Mouse (Mus musculus): Measurements from ENCODE around the gene Dlg3. TPM values are rescaled to one million over a fixed set of nuclear protein-coding genes. Genes with fewer than 3 reads are reported as not detected.
A peak's percentile ranks its signal among the peaks of the same experiment; 100 is the strongest.

Gene Dlg3
- polyA plus RNA-seq, 2 experiments = 4.2 to 27.5 TPM

- Histone ChIP-seq H3K9me3 (ENCODE audit: control insufficient read depth, low read length) (no peaks in the 10 kb centered on the region), H3K4me1 (ENCODE audit: control insufficient read depth, insufficient read depth, low read length) (peaks cover 5% of the 10 kb centered on the region; the same call in 1 of the 2 replicates), H3K36me3 (ENCODE audit: control insufficient read depth, insufficient read depth, low read length) (no peaks in the 10 kb centered on the region), H3K27me3 (ENCODE audit: control insufficient read depth, insufficient read depth, low read length) (no peaks in the 10 kb centered on the region), H3K27ac (replicated peaks; ENCODE audit: low read depth, low read length) (peak overlapping the region; percentile 86), H3K4me2 (replicated peaks; ENCODE audit: low read depth, low read length, severe bottlenecking) (peak overlapping the region; percentile 49), H3K4me3 (replicated peaks; ENCODE audit: low read length) (peak overlapping the region; percentile 50), H3K9ac (ENCODE audit: low read depth, low read length, severe bottlenecking) (peak overlapping the region; percentile 75)
- no peak for TF ChIP-seq POLR2A (IDR thresholded peaks at IDR 0.05; ENCODE audit: borderline replicate concordance, extremely low read depth, insufficient read depth, insufficient read length)
- DNase-seq (ENCODE audit: low spot score) (peak; percentile 74), ATAC-seq (ENCODE audit: low FRiP score, low read depth) (peak; percentile 91)
- WGBS = 13% methylated on average over 23 of the region's 49 CpGs
Measured at GRCm38 (mm10) chrX:100776985-100777654, 9.6 kb downstream of the Dlg3 start.

- 21% methylated on average over 10 of the region's 10 CpGs for WGBS
Measured at GRCm38 (mm10) chrX:100777655-100778234, 10.2 kb downstream of the Dlg3 start.

GRCm38 (mm10) chrX:100778397-100778796 lies 10.9 kb downstream of the Dlg3 start:
- Histone ChIP-seq H3K27ac (replicated peaks; ENCODE audit: low read depth, low read length) (no peak overlapping the region), H3K9ac (ENCODE audit: low read depth, low read length, severe bottlenecking) (no peak overlapping the region), H3K36me3 (ENCODE audit: control insufficient read depth, insufficient read depth, low read length) (no peaks in the 10 kb centered on the region), H3K9me3 (ENCODE audit: control insufficient read depth, low read length) (no peaks in the 10 kb centered on the region), H3K4me3 (replicated peaks; ENCODE audit: low read length) (peak overlapping the region; percentile 50), H3K27me3 (ENCODE audit: control insufficient read depth, insufficient read depth, low read length) (no peaks in the 10 kb centered on the region), H3K4me1 (ENCODE audit: control insufficient read depth, insufficient read depth, low read length) (peaks cover 5% of the 10 kb centered on the region; the same call in 1 of the 2 replicates), H3K4me2 (replicated peaks; ENCODE audit: low read depth, low read length, severe bottlenecking) (peak overlapping the region; percentile 49)
- ATAC-seq (ENCODE audit: low FRiP score, low read depth) = no peak
- no peak for TF ChIP-seq POLR2A (IDR thresholded peaks at IDR 0.05; ENCODE audit: borderline replicate concordance, extremely low read depth, insufficient read depth, insufficient read length)
- DNase-seq (ENCODE audit: low spot score) = no peak
- WGBS = 23% methylated on average over 5 of the region's 5 CpGs

More at GRCm38 (mm10) chrX:100777655-100778234, 10.2 kb downstream of the Dlg3 start:
- no peak for TF ChIP-seq POLR2A (IDR thresholded peaks at IDR 0.05; ENCODE audit: borderline replicate concordance, extremely low read depth, insufficient read depth, insufficient read length)
- DNase-seq (ENCODE audit: low spot score) (no peak), ATAC-seq (ENCODE audit: low FRiP score, low read depth) (no peak)
- peak overlapping the region; percentile 75 for H3K9ac ChIP-seq (ENCODE audit: low read depth, low read length, severe bottlenecking)
- H3K27me3 ChIP-seq (ENCODE audit: control insufficient read depth, insufficient read depth, low read length) = no peaks in the 10 kb centered on the region
- peak overlapping the region; percentile 49 for H3K4me2 ChIP-seq (replicated peaks; ENCODE audit: low read depth, low read length, severe bottlenecking)
- H3K9me3 ChIP-seq (ENCODE audit: control insufficient read depth, low read length) = no peaks in the 10 kb centered on the region
- H3K4me3 ChIP-seq (replicated peaks; ENCODE audit: low read length) = peak overlapping the region; percentile 50
- peak overlapping the region; percentile 86; the same call in 1 of the 2 replicates for H3K27ac ChIP-seq (replicated peaks; ENCODE audit: low read depth, low read length)
- peaks cover 5% of the 10 kb centered on the region; the same call in 1 of the 2 replicates for H3K4me1 ChIP-seq (ENCODE audit: control insufficient read depth, insufficient read depth, low read length)
- H3K36me3 ChIP-seq (ENCODE audit: control insufficient read depth, insufficient read depth, low read length) = no peaks in the 10 kb centered on the region

GRCm38 (mm10) chrX:100789322-100789721 lies 21.8 kb downstream of the Dlg3 start:
- H3K9me3 ChIP-seq (ENCODE audit: control insufficient read depth, low read length) = no peaks in the 10 kb centered on the region
- H3K4me3 ChIP-seq (replicated peaks; ENCODE audit: low read length) = no peak overlapping the region
- no peak for TF ChIP-seq POLR2A (IDR thresholded peaks at IDR 0.05; ENCODE audit: borderline replicate concordance, extremely low read depth, insufficient read depth, insufficient read length)
- no peaks in the 10 kb centered on the region for H3K4me1 ChIP-seq (ENCODE audit: control insufficient read depth, insufficient read depth, low read length)
- H3K9ac ChIP-seq (ENCODE audit: low read depth, low read length, severe bottlenecking) = no peak overlapping the region
- H3K4me2 ChIP-seq (replicated peaks; ENCODE audit: low read depth, low read length, severe bottlenecking) = no peak overlapping the region
- no peak for ATAC-seq (ENCODE audit: low FRiP score, low read depth)
- H3K27ac ChIP-seq (replicated peaks; ENCODE audit: low read depth, low read length) = no peak overlapping the region
- no peaks in the 10 kb centered on the region for H3K36me3 ChIP-seq (ENCODE audit: control insufficient read depth, insufficient read depth, low read length)
- no peaks in the 10 kb centered on the region for H3K27me3 ChIP-seq (ENCODE audit: control insufficient read depth, insufficient read depth, low read length)
- WGBS = 65% methylated on average over 4 of the region's 4 CpGs
- no peak for DNase-seq (ENCODE audit: low spot score)

GRCm38 (mm10) chrX:100796041-100796740 lies 28.7 kb downstream of the Dlg3 start:
- no peak overlapping the region for H3K27ac ChIP-seq (replicated peaks; ENCODE audit: low read depth, low read length)
- H3K36me3 ChIP-seq (ENCODE audit: control insufficient read depth, insufficient read depth, low read length) = no peaks in the 10 kb centered on the region; the same call in 1 of the 2 replicates
- TF ChIP-seq POLR2A (IDR thresholded peaks at IDR 0.05; ENCODE audit: borderline replicate concordance, extremely low read depth, insufficient read depth, insufficient read length) = no peak
- H3K27me3 ChIP-seq (ENCODE audit: control insufficient read depth, insufficient read depth, low read length) = no peaks in the 10 kb centered on the region
- ATAC-seq (ENCODE audit: low FRiP score, low read depth) (no peak), DNase-seq (ENCODE audit: low spot score) (no peak)
- H3K9me3 ChIP-seq (ENCODE audit: control insufficient read depth, low read length) = no peaks in the 10 kb centered on the region
- WGBS = 71% methylated on average over 6 of the region's 6 CpGs
- no peaks in the 10 kb centered on the region for H3K4me1 ChIP-seq (ENCODE audit: control insufficient read depth, insufficient read depth, low read length)
- no peak overlapping the region for H3K4me2 ChIP-seq (replicated peaks; ENCODE audit: low read depth, low read length, severe bottlenecking)
- H3K9ac ChIP-seq (ENCODE audit: low read depth, low read length, severe bottlenecking) = no peak overlapping the region
- H3K4me3 ChIP-seq (replicated peaks; ENCODE audit: low read length) = no peak overlapping the region

Data from limb, embryonic 14.5 days (tissue).